Mouse (Mus musculus): ENCODE results near the gene Exoc6b.

GRCm38 (mm10) chr6:84617051-84617450 lies 452.3 kb downstream of the Exoc6b start:
- TF ChIP-seq CTCF (IDR thresholded peaks at IDR 0.05; ENCODE audit: extremely low read depth, insufficient read depth, low read length) (no peak), POLR2A (IDR thresholded peaks at IDR 0.05; ENCODE audit: extremely low read depth, insufficient read depth, low read length) (no peak)

Data from cortical plate, adult 2 months (tissue).